Mouse (Mus musculus): ENCODE data around the gene Napb.

Napb gene

DNA sequence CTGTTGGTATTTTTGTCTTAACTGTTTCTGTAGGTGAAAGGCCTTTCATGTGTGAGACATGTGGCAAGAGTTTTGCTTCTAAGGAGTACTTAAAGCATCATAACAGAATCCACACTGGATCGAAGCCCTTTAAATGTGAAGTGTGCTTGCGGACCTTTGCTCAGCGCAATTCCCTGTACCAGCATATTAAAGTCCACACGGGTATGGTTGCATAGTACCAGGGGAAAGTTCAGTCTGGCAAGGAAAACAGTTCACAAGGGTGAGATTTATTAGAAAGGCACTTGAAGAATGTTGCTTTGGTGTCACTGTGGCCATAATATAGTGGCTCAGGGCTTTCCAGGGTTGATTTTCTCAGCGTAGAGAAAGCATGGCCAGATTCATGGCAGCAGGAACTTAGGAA lies 44.3 kb downstream of the Napb start:
- no peak for DNase-seq (ENCODE audit: low read depth, low spot score)

DNA sequence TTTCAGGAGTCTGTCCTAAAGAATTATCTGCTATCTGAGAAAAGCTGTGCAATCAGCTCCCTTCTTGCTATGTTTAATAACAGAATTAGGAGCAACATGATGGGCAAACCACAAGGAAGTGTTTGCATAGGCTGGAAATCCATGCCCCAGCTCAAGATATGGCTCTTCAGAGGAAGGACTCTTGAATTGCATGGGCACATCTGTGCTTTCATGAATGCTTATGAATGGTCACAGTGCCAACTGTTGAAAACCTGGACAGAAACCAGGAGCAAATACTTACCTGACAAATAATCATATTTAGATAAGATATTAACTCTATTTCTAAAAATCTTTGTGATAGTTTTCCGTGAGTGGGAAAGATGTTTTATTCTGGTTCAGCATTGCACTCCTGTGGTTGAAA lies 45.4 kb downstream of the Napb start:
- DNase-seq (ENCODE audit: low read depth, low spot score), result no peak

GRCm38 (mm10) chr2:148685709-148686108 lies 46.6 kb downstream of the Napb start:
- no peak for DNase-seq (ENCODE audit: low read depth, low spot score)

- DNase-seq (ENCODE audit: low read depth, low spot score), result no peak
Observed at GRCm38 (mm10) chr2:148684972-148685371, 47.3 kb downstream of the Napb start.

DNA sequence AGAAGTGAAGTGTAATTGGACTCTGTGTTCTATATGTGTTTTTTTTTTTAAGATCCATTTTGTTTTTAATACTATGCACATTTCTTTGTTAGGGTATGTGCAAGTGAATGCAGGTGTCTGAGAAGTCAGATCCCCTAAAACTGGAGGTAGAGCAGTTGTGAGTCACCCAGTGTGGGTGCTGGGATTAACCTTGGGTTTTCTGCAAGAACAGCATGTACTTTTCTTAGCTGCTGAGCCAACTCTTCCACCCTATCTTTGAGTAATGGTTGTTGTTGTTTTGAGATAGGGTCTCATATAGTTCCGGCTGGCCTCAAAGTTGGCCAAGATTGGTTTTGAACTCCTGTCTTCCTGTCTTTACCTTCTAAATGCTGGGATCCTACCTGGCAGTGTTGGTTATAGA lies 49.2 kb downstream of the Napb start:
- DNase-seq (ENCODE audit: low read depth, low spot score), result no peak

DNA sequence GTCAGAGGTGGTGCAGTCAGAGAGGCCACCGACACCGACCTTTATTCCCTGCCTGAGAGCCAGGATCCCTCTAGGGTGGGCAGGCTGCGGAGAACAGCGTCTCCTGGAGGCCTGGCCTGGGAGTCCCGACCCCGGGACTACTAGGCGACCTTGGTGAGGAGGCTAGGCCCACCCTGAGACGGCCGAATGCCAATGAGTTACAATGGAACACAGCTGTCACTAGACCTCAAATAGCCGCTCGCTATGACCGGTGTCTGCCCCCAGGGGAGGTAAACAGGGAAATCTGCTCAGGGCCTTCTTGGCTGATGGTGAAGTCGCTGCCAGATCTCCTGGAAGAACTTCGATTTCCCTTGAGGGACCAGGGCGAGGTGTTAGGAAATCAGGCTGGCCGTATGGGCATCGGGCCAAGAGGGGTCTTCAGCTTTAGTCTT lies 50.8 kb downstream of the Napb start:
- peak; percentile 63 for DNase-seq (ENCODE audit: low read depth, low spot score)

DNA sequence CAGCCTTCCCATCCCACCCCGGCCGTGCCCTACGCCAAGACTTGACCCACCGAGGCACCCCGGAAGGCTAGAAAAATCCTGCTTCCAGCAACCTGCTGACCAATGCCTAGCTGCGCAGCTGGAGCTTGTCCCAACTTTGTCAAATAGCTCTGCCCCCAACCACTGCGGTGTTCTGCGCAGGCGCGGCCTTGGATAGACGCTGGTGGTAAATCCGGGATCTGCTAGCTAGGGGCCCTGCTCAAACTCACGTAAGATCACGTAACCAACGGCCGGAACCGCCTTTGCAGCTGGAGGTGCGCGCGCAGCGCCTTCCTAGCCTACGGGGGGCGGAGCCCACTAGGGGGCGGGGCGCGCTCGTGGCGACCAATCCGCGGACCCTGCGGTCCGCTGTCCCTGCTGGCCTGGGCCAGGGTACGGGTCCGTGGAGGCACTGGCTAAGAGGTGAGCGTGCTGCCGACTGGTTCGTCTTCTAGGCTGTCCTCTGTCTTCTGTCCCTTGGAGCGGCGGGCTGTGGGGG lies 51.4 kb downstream of the Napb start, which contains the start of gene Gzf1:
Gene Gzf1 (plus strand): TSS at position 249 of the 517 bp plus-strand sequence.
- DNase-seq (ENCODE audit: low read depth, low spot score), result peak; percentile 97

DNA sequence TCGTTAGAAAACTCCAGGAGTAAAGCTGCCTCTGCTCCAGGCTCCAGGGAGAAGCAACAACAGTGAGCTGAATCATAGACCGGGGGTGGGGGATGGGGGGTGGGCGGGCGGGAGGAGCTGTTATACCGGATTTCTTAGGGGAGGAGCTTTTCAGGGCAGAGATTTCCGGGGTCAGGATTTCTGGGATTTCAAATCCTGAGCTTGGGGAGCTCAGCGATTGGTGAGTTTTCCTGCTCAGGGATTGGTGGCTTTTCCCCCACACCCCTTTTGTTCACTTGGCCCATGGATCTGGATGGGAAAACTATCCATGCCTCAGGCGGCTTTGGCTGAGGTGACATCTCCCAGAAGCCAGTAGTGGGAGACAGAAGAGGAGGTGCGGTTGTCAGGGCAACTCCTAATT lies 52.9 kb downstream of the Napb start:
- DNase-seq (ENCODE audit: low read depth, low spot score), result no peak

DNA sequence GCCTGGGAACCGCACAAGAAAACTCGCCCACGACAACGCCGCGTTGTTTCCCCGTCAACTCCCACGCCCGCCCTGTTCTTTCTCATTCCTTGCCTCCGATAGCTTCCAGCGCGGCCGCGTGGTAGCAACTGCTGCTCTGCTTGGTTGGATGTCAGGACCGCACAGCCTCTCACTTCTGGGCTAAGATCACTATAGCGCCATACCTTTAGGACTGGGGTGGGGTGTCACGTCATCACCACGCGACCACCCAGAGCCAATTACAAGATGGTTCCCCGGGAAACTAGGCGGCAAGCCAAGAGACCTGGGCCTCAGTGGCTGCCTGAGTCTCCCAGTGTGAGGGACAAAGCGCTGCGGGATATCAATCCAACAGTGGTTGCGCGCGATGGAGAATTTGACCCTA lies 54.5 kb downstream of the Napb start:
- no peak for DNase-seq (ENCODE audit: low read depth, low spot score)

- DNase-seq (ENCODE audit: low read depth, low spot score), result peak; percentile 97
Observed at GRCm38 (mm10) chr2:148672199-148673096, 59.8 kb downstream of the Napb start, which contains the start of gene Nxt1. Gene Nxt1 (plus strand): TSS chr2:148672601.

DNA sequence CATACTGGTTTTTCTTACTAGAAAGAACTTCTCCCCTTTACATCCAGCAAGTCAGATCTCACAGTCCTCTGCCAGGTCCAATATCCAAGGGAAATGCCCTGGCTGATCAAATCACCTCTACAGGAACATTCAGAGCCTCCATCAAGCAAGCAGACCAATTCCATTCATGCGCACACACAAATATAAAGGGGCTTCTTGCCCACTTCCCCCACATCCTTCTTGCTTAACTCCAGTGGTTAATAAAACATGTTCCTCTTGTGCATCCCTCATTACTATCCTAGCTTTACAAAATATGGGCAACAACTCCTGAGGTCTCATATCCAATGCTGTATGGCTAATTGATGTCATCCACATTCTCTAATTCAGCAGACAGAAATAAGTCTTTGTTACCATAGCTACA lies 68.8 kb downstream of the Napb start:
- DNase-seq (ENCODE audit: low read depth, low spot score), result no peak

DNA sequence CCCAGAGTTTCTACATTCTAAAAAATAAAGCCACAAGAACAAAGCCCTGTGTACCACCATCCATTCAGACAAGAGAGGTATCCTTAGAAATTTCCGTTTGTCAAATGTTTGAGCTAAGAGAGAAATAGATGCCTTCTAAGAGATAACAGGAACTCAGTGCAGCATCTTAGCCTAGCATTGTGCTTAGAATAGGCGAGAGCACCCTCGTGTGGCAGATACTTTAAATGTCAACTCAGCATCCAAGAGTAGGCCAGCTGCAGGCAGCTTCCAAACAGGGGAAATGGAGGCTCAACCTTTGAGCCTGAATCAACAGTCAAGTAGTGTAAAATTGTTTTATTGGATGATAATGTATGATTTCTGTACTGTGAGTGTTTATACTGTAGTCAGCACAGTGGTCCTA lies 77.3 kb downstream of the Napb start:
- peak; percentile 52 for DNase-seq (ENCODE audit: low read depth, low spot score)

DNA sequence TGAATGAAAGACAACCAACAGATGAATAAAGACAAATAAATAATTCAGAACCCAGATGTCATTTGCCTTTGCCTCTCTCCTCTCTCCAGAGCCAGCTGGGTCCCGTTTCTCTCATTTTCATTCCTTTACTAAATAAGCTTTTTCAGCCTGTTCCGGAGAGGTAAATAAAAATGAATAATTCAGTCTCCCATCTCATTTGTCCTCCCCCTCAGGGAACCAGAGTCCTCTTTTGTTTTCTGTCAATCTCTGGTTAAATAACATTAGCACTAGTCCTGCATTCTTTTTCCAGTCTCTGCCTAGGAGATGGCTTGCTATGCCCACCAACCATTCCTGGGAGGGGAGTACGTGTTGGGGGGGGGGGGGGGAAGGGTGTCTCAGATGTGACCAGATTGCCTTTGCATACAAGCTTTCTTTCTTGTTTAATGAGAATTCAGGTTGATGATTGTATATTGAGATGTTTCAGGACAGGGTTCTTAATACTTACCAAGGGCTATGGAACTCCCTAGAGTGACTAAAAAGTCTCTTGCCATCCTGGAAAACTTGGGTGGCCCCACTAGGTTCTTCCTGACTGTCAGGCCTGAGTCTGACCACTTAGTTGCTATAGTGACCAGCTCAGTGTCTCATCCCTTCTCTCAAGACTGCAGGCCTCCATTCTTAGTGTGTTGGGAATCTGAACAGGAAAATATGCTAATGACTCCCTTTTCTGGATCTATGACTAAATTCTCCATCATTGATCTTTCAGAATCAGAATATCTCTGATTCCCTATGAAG lies 81.5 kb downstream of the Napb start:
- no peak for DNase-seq (ENCODE audit: low read depth, low spot score)

DNA sequence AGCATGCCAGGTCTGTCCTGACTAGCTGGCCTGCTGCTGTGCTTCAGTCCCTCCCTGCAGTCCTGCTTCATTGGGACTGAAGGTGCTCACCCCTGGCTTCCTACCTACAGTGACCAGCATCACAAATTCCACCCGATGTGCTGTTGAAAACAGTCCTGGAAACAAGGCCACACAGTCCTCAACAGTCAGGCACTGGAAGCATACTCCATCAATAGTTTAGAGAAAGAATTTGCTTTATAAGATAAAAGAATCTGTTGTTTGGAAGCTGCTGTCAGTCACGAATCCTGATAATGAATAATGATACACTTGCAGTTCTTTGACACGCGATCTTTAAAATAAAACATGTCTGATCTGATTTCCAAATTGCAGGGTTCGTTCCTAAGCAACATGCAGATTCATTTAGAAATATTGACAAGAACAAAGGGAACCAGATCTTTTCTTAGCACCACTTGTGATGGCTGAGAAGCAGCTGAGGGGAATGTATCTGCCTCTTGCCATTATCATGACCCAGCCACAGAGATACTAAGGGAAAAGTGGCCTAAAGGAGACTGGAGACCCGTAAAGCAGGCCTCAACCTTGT lies 87.8 kb downstream of the Napb start:
- no peak for DNase-seq (ENCODE audit: low read depth, low spot score)

All from A20 (cell line).